ENCODE assay signal across 8 mouse cellular contexts in the genomic region with DNA sequence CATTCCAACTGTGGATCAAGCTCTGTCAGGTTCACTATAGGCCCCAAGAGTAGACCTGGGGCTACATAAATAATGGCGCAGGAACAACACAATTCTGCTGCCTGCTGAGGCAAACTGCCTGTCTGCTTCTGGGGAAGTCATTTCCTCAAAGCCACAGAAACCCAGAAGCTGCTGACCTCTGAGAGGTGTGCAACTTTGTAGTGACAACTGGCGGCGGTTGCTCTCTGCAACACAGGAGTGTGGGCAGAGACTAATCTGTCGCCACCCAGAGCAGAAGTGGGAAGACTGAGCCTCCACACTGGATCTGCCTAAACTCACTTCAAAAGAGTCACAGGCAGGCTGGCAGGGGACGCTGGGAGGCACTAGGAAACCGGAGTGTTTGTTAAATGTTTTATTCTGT. TPM values are rescaled to one million over a fixed set of nuclear protein-coding genes. Genes with fewer than 3 reads are reported as not detected.
DNase-seq lines count a peak whose midpoint lies in the region; ATAC-seq lines count a peak whose summit lies in the region.

No protein-coding gene starts in this region.

- no peaks in the 10 kb centered on the region for H3K9me3 ChIP-seq in embryonic facial prominence, embryonic 12.5 days
- H3K9me3 ChIP-seq in intestine, embryonic 16.5 days (ENCODE audit: control insufficient read depth, low read length), result no peaks in the 10 kb centered on the region

- peak overlapping the region; percentile 53; the same call in 1 of the 2 replicates for H3K9ac ChIP-seq in embryonic facial prominence, embryonic 12.5 days
- peak overlapping the region; percentile 92; the same call in 1 of the 2 replicates for H3K9ac ChIP-seq in intestine, embryonic 16.5 days (ENCODE audit: low read depth, low read length)

- peak overlapping the region; percentile 84 for H3K4me2 ChIP-seq in embryonic facial prominence, embryonic 12.5 days (replicated peaks)
- peak overlapping the region; percentile 90 for H3K4me2 ChIP-seq in intestine, embryonic 16.5 days (ENCODE audit: low read depth, low read length)

- H3K36me3 ChIP-seq in embryonic facial prominence, embryonic 12.5 days, result peaks cover 20% of the 10 kb centered on the region; the same call in 1 of the 2 replicates
- H3K36me3 ChIP-seq in intestine, embryonic 16.5 days (ENCODE audit: control insufficient read depth, insufficient read depth, low read length), result no peaks in the 10 kb centered on the region; the same call in 1 of the 2 replicates
- H3K36me3 ChIP-seq in macrophage (ENCODE audit: inconsistent target), result no peaks in the 10 kb centered on the region

- 0 out of 2 replicates have a peak overlapping the region, but pooled peaks have one; percentile 87 for H3K4me3 ChIP-seq in embryonic facial prominence, embryonic 12.5 days
- peak overlapping the region; percentile 87 for H3K4me3 ChIP-seq in intestine, embryonic 16.5 days (ENCODE audit: low read length)
- peak overlapping the region; percentile 82 for H3K4me3 ChIP-seq in macrophage (ENCODE audit: inconsistent target)

- H3K4me1 ChIP-seq in embryonic facial prominence, embryonic 12.5 days, result peaks cover 22% of the 10 kb centered on the region
- peaks cover 45% of the 10 kb centered on the region for H3K4me1 ChIP-seq in intestine, embryonic 16.5 days (ENCODE audit: control insufficient read depth, insufficient read depth, low read length)

- no peaks in the 10 kb centered on the region for H3K27me3 ChIP-seq in embryonic facial prominence, embryonic 12.5 days
- H3K27me3 ChIP-seq in intestine, embryonic 16.5 days (replicated peaks; ENCODE audit: control insufficient read depth, insufficient read depth, low read length), result no peaks in the 10 kb centered on the region

- WGBS in embryonic facial prominence, embryonic 12.5 days, result 46% methylated on average over 6 of the region's 6 CpGs
- WGBS in intestine, embryonic 16.5 days, result 48% methylated on average over 6 of the region's 6 CpGs
- WGBS in macrophage (ENCODE audit: missing documents), result 1% methylated on average over 6 of the region's 6 CpGs

- H3K27ac ChIP-seq in embryonic facial prominence, embryonic 12.5 days, result peak overlapping the region; percentile 85; the same call in 1 of the 2 replicates
- H3K27ac ChIP-seq in intestine, embryonic 16.5 days (ENCODE audit: low read length), result peak overlapping the region; percentile 88
- peak overlapping the region; percentile 93 for H3K27ac ChIP-seq in macrophage

- ATAC-seq in embryonic facial prominence, embryonic 12.5 days (ENCODE audit: insufficient number of reproducible peaks, insufficient read depth, low FRiP score, low TSS enrichment), result no peak
- ATAC-seq in intestine, embryonic 16.5 days, result no peak
- no peak for ATAC-seq in inflammation-experienced regulatory T-cells, adult 6 months
- no peak for ATAC-seq in frontal cortex, adult (ENCODE audit: low TSS enrichment)

- DNase-seq in layer of hippocampus, adult 9-11 months, result peak; percentile 61
- DNase-seq in layer of hippocampus, postnatal 25 days (ENCODE audit: extremely low spot score in 1 of 2, low spot score in 1 of 2), result no peak
- no peak for DNase-seq in ovary, postnatal 14 days (ENCODE audit: low spot score)

- peaks cover 36% of the 10 kb centered on the region for H3K79me2 ChIP-seq in macrophage (ENCODE audit: inconsistent target)

RNA-seq across cellular contexts. Expression of a gene that starts 0.9 kb away (rescaled TPM):
- 100 to 1,000 TPM; 281 to 297 TPM for total RNA-seq in layer of hippocampus, postnatal 25 days (2021)
- polyA plus RNA-seq in embryonic facial prominence, embryonic 12.5 days (2016; fragmentation: Nextera tagmentation; extraction: Ambion mirVana), result 345 and 360 TPM in 2 replicates
- polyA plus RNA-seq in intestine, embryonic 16.5 days (2015; fragmentation: Nextera tagmentation; extraction: Ambion mirVana), result 428 and 452 TPM in 2 replicates
- total RNA-seq in macrophage (2018; cell fraction: chromatin; rRNA removed), result 100 to 1,000 TPM in 1 of 26 experiments, 10 to 100 TPM in 25; 12.2 to 104 (median 43.8) TPM
- 1,000 to 10,000 TPM in 13 of 26 experiments, 100 to 1,000 TPM in 13; 834 to 1,250 (median 980) TPM for total RNA-seq in macrophage (2018; cell fraction: cytosol; rRNA removed)
- 100 to 1,000 TPM in 20 of 26 experiments, 10 to 100 TPM in 6; 36.3 to 257 (median 152) TPM for total RNA-seq in macrophage (2018; cell fraction: nucleus; rRNA removed)
- polyA plus RNA-seq in macrophage (2018), result 849 to 1,117 TPM (median 993 TPM) in 3 replicates
- polyA plus RNA-seq in inflammation-experienced regulatory T-cells, adult 6 months (2017; shearing (Covaris generic)), result 1,000 to 10,000 TPM in 2 of 3 experiments, 100 to 1,000 TPM in 1; 884 to 1,358 (median 1,179) TPM

RNA-seq across cellular contexts. Expression of a gene that starts 27.1 kb away (rescaled TPM):
- 10 to 100 TPM; 24.0 to 32.1 TPM for total RNA-seq in layer of hippocampus, postnatal 25 days (2021)
- polyA plus RNA-seq in embryonic facial prominence, embryonic 12.5 days (2016; fragmentation: Nextera tagmentation; extraction: Ambion mirVana), result 10.4 and 11.5 TPM in 2 replicates
- 4.3 and 5.6 TPM in 2 replicates for polyA plus RNA-seq in intestine, embryonic 16.5 days (2015; fragmentation: Nextera tagmentation; extraction: Ambion mirVana)
- 10 to 100 TPM in 25 of 26 experiments, 1 to 10 TPM in 1; 3.9 to 28.3 (median 19.3) TPM for total RNA-seq in macrophage (2018; cell fraction: chromatin; rRNA removed)
- total RNA-seq in macrophage (2018; cell fraction: cytosol; rRNA removed), result 1 to 10 TPM in 16 of 26 experiments, under 1 TPM in 10; 0.44 to 2.6 (median 1.1) TPM
- 10 to 100 TPM in 8 of 26 experiments, 1 to 10 TPM in 18; 5.0 to 14.9 (median 8.9) TPM for total RNA-seq in macrophage (2018; cell fraction: nucleus; rRNA removed)
- polyA plus RNA-seq in macrophage (2018), result 1.0 to 3.2 TPM (median 1.3 TPM) in 3 replicates
- polyA plus RNA-seq in inflammation-experienced regulatory T-cells, adult 6 months (2017; shearing (Covaris generic)), result 10 to 100 TPM; 36.2 to 54.5 (median 36.5) TPM

RNA-seq across cellular contexts. Expression of a gene that starts 34.6 kb away (rescaled TPM):
- total RNA-seq in layer of hippocampus, postnatal 25 days (2021), result 1 to 10 TPM; 1.6 TPM
- polyA plus RNA-seq in embryonic facial prominence, embryonic 12.5 days (2016; fragmentation: Nextera tagmentation; extraction: Ambion mirVana), result 8.0 and 8.3 TPM in 2 replicates
- 27.8 and 28.4 TPM in 2 replicates for polyA plus RNA-seq in intestine, embryonic 16.5 days (2015; fragmentation: Nextera tagmentation; extraction: Ambion mirVana)
- total RNA-seq in macrophage (2018; cell fraction: chromatin; rRNA removed), result 100 to 1,000 TPM in 6 of 26 experiments, 10 to 100 TPM in 15, 1 to 10 TPM in 5; 6.1 to 152 (median 49.1) TPM
- total RNA-seq in macrophage (2018; cell fraction: cytosol; rRNA removed), result 1,000 to 10,000 TPM in 13 of 26 experiments, 100 to 1,000 TPM in 13; 306 to 2,085 (median 961) TPM
- total RNA-seq in macrophage (2018; cell fraction: nucleus; rRNA removed), result 100 to 1,000 TPM in 16 of 26 experiments, 10 to 100 TPM in 10; 26.5 to 781 (median 239) TPM
- 559 to 720 TPM (median 599 TPM) in 3 replicates for polyA plus RNA-seq in macrophage (2018)
- 1,000 to 10,000 TPM; 2,728 to 3,832 (median 3,666) TPM for polyA plus RNA-seq in inflammation-experienced regulatory T-cells, adult 6 months (2017; shearing (Covaris generic))

RNA-seq across cellular contexts. Expression of a gene that starts 57.4 kb away (rescaled TPM):
- 10 to 100 TPM; 11.9 to 13.9 TPM for total RNA-seq in layer of hippocampus, postnatal 25 days (2021)
- 32.0 and 34.9 TPM in 2 replicates for polyA plus RNA-seq in embryonic facial prominence, embryonic 12.5 days (2016; fragmentation: Nextera tagmentation; extraction: Ambion mirVana)
- 112 and 125 TPM in 2 replicates for polyA plus RNA-seq in intestine, embryonic 16.5 days (2015; fragmentation: Nextera tagmentation; extraction: Ambion mirVana)
- 100 to 1,000 TPM in 7 of 26 experiments, 10 to 100 TPM in 19; 35.1 to 147 (median 63.2) TPM for total RNA-seq in macrophage (2018; cell fraction: chromatin; rRNA removed)
- 10 to 100 TPM in 14 of 26 experiments, 1 to 10 TPM in 12; 6.9 to 18.8 (median 10.2) TPM for total RNA-seq in macrophage (2018; cell fraction: cytosol; rRNA removed)
- total RNA-seq in macrophage (2018; cell fraction: nucleus; rRNA removed), result 10 to 100 TPM; 21.3 to 91.7 (median 41.7) TPM
- polyA plus RNA-seq in macrophage (2018), result 8.6 to 12.9 TPM (median 8.8 TPM) in 3 replicates
- 100 to 1,000 TPM in 2 of 3 experiments, 10 to 100 TPM in 1; 61.0 to 150 (median 121) TPM for polyA plus RNA-seq in inflammation-experienced regulatory T-cells, adult 6 months (2017; shearing (Covaris generic))

Comparison
In these comparisons a context has a peak if more than half of its experiments do, and no peak if none do; other contexts are left out.
1. RNA of a gene that starts 34.6 kb away (polyA plus RNA-seq): 2,728 to 3,832 TPM in inflammation-experienced regulatory T-cells, adult 6 months and 559 to 720 TPM in macrophage; 27.8 to 28.4 TPM in intestine, embryonic 16.5 days and 8.0 to 8.3 TPM in embryonic facial prominence, embryonic 12.5 days; every median in the first group is over 10 times any median in the second.
2. Peak in every context shown above with its lines, with median percentiles within 50 percentile points of each other: H3K27ac ChIP-seq and H3K4me3 ChIP-seq.